Comparison of ENCODE assay signal across 10 mouse cellular contexts in the genomic region with DNA sequence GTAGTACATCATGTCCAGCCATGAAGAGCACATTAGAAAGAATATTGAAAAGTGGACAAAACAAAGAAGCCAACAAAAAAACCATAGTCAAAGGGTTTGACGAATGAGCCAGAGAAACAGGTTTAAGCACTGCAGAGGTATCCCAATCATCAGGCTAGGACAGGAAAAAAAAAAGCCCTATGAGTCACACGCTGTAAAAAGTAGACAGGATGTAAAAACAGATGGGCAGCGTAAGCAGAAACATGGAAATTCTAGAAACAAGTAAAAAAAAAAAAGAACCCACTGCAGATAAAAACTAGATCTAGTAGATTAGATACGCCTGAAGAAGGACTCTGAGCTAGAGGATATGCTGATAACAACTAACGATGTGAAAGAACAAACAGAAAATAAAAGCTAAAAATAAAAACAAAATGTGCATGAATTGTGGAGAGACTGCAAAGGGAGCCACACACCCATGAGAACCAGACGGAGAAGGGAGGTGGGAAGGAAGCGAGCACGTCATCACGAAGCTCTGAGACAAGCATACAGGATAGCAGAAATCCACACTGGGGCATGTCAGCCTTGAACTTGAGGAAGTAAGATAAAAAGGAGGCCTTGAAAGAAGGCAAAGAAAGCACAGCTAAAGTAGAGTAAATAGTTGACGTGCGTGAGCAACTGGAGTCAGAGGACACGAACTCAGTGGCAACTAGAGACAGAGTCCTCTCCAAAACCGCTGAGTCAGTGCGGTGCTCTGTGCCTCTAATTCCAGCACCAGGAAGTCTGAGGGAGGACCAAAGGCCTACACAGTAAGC.
A peak's percentile ranks its signal among the peaks of the same experiment; 100 is the strongest.
DNase-seq lines count a peak whose midpoint lies in the region; ATAC-seq and TF ChIP-seq lines count a peak whose summit lies in the region.
"Had no signal": no experiment of that assay in that cellular context is flagged by ENCODE, and none has a peak within 500 bp of the region (broad histone marks: within the 10 kb centered on the region; RNA-seq: fewer than 3 reads in every experiment).

No protein-coding gene starts in this region.

- H3K27ac ChIP-seq in embryonic facial prominence, embryonic 14.5 days (replicated peaks; ENCODE audit: low read depth, low read length) = peak overlapping the region; percentile 36; the same call in 1 of the 2 replicates
- H3K27ac ChIP-seq in embryonic facial prominence, embryonic 10.5 days (replicated peaks) = no peak overlapping the region
- no peak overlapping the region for H3K27ac ChIP-seq in neural tube, embryonic 15.5 days (replicated peaks)
- H3K27ac ChIP-seq: limb, embryonic 12.5 days had no signal

- TF ChIP-seq POLR2A in lung, adult 2 months (IDR thresholded peaks at IDR 0.05; ENCODE audit: borderline replicate concordance, extremely low read depth, low read depth, low read length) = no peak

- H3K4me2 ChIP-seq in embryonic facial prominence, embryonic 14.5 days (ENCODE audit: low read depth, low read length) = no peak overlapping the region
- no peak overlapping the region for H3K4me2 ChIP-seq in neural tube, embryonic 15.5 days
- H3K4me2 ChIP-seq: limb, embryonic 12.5 days had no signal

- no peak overlapping the region for H3K9ac ChIP-seq in embryonic facial prominence, embryonic 14.5 days (ENCODE audit: low read depth, low read length)
- no peak overlapping the region for H3K9ac ChIP-seq in neural tube, embryonic 15.5 days (replicated peaks)
- H3K9ac ChIP-seq: limb, embryonic 12.5 days had no signal

- ATAC-seq in embryonic facial prominence, embryonic 14.5 days (ENCODE audit: low read depth) = no peak
- ATAC-seq in megakaryocyte progenitor cell, adult 5-6 weeks (replicated peaks; ENCODE audit: poor library complexity) = peak; percentile 70
- ATAC-seq in neural tube, embryonic 15.5 days (ENCODE audit: low FRiP score) = no peak

- no peaks in the 10 kb centered on the region for H3K27me3 ChIP-seq in embryonic facial prominence, embryonic 14.5 days (replicated peaks; ENCODE audit: control insufficient read depth, insufficient read depth, low read length)
- no peaks in the 10 kb centered on the region for H3K27me3 ChIP-seq in embryonic facial prominence, embryonic 10.5 days (replicated peaks; ENCODE audit: low read depth, poor library complexity, severe bottlenecking)
- H3K27me3 ChIP-seq in neural tube, embryonic 15.5 days (replicated peaks) = no peaks in the 10 kb centered on the region
- H3K27me3 ChIP-seq: limb, embryonic 12.5 days had no signal

- WGBS in embryonic facial prominence, embryonic 14.5 days = 76% methylated on average over 14 of the region's 14 CpGs
- WGBS in embryonic facial prominence, embryonic 10.5 days = 84% methylated on average over 14 of the region's 14 CpGs
- 56% methylated on average over 14 of the region's 14 CpGs for WGBS in lung, adult 2 months
- 89% methylated on average over 14 of the region's 14 CpGs for WGBS in neural tube, embryonic 15.5 days

- H3K4me1 ChIP-seq in embryonic facial prominence, embryonic 14.5 days (ENCODE audit: control insufficient read depth, insufficient read depth, low read length) = no peaks in the 10 kb centered on the region
- no peaks in the 10 kb centered on the region for H3K4me1 ChIP-seq in embryonic facial prominence, embryonic 10.5 days
- H3K4me1 ChIP-seq in lung, adult 2 months (ENCODE audit: control insufficient read depth, insufficient read depth, low read length) = no peaks in the 10 kb centered on the region; the same call in 1 of the 2 replicates
- H3K4me1 ChIP-seq in neural tube, embryonic 15.5 days = no peaks in the 10 kb centered on the region
- H3K4me1 ChIP-seq: limb, embryonic 12.5 days had no signal

- no peak overlapping the region for H3K4me3 ChIP-seq in embryonic facial prominence, embryonic 14.5 days (ENCODE audit: low read depth, low read length)
- H3K4me3 ChIP-seq in embryonic facial prominence, embryonic 10.5 days = no peak overlapping the region
- no peak overlapping the region for H3K4me3 ChIP-seq in lung, adult 2 months (replicated peaks; ENCODE audit: extremely low read depth, low read depth, low read length)
- no peak overlapping the region for H3K4me3 ChIP-seq in neural tube, embryonic 15.5 days (replicated peaks)
- H3K4me3 ChIP-seq: limb, embryonic 12.5 days had no signal

- H3K36me3 ChIP-seq in embryonic facial prominence, embryonic 14.5 days (ENCODE audit: control insufficient read depth, insufficient read depth, low read length) = no peaks in the 10 kb centered on the region
- no peaks in the 10 kb centered on the region for H3K36me3 ChIP-seq in embryonic facial prominence, embryonic 10.5 days (replicated peaks)
- H3K36me3 ChIP-seq in neural tube, embryonic 15.5 days = no peaks in the 10 kb centered on the region
- H3K36me3 ChIP-seq: limb, embryonic 12.5 days had no signal

- no peak for DNase-seq in embryonic facial prominence, embryonic 14.5 days (ENCODE audit: low spot score)
- no peak for DNase-seq in embryonic facial prominence, embryonic 10.5 days (ENCODE audit: low spot score)
- peak; percentile 15 to 17 for DNase-seq in lung, postnatal 4 days
- no peak for DNase-seq in lung, adult 2 months
- peak; percentile 36 to 54 for DNase-seq in heart, adult 9 months (ENCODE audit: low spot score in 2 of 2)
- DNase-seq in neural tube, embryonic 10.5 days (ENCODE audit: extremely low spot score, low spot score) = no peak
- DNase-seq: gastrocnemius, postnatal 14 days had no signal

- no peak for TF ChIP-seq CTCF in lung, adult 2 months (IDR thresholded peaks at IDR 0.05; ENCODE audit: insufficient read depth, low read length)

- H3K9me3 ChIP-seq in embryonic facial prominence, embryonic 14.5 days (ENCODE audit: control insufficient read depth, low read length) = peaks cover 6% of the 10 kb centered on the region
- H3K9me3 ChIP-seq in embryonic facial prominence, embryonic 10.5 days = peaks cover 4% of the 10 kb centered on the region
- H3K9me3 ChIP-seq in neural tube, embryonic 15.5 days (replicated peaks) = no peaks in the 10 kb centered on the region

Comparison
In these comparisons a context has a peak if more than half of its experiments do, and no peak if none do; other contexts are left out.
1. DNase-seq: peak in lung, postnatal 4 days (2 of 2) and heart, adult 9 months (2 of 2); none in embryonic facial prominence, embryonic 14.5 days (single experiment), embryonic facial prominence, embryonic 10.5 days (single experiment), lung, adult 2 months (single experiment) and neural tube, embryonic 10.5 days (single experiment).